Mouse (Mus musculus): ENCODE data around the gene Ogdhl.
"Not testable (repeated sequence)": the region's sequence is repeated elsewhere in the genome, so short reads cannot be mapped to it uniquely, and the experiment has no call there.

The Ogdhl gene

DNA sequence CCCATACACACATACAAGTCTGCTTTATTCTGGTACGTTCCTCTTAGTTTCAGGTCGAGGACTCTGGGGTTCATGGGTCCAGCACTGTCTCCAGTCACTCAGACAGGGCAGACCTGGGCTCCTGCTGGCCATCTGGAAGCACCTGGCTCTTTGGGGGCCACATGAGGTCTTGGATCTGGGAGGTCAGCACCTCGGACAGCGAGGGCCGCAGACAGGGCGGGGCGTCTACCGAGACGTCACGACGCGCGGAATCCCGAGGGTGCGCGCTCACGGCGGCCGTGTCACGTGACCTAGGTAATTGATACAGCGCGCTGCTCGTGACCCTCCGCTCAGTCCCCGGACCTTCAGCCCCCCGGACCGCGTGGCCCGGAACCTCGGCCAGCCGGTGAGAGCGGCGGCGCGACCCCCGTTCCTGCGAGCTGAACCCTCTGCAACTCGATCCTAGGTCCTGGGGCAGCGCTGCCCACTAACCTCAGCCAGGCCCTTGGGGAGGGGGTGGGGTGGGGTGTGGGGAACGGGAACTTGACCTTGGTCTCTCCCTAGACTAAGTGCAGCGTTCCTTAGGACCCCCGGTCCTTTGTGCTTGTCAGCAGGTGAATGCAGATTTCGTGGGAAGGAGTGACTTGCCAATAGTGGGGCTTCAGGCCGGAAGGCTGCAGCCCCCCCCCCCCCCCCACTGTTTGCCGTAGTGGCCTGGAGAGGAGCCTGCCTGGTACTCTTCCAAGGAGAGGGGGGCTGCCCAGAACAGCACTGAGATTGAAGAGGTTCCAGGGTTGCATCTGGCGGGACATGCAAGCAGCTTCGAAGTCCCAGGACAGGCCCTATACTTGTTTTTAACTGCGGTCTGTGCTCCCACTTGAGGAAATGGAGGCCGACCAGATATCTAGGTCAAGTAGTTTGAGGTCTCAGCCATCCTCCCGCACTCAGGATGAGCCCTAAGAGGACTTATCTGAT is at the start of gene Ogdhl:
Gene Ogdhl, plus strand, starts transcription at position 288 of the 954 bp plus-strand sequence.
- DNase-seq: peak; percentile 80

DNA sequence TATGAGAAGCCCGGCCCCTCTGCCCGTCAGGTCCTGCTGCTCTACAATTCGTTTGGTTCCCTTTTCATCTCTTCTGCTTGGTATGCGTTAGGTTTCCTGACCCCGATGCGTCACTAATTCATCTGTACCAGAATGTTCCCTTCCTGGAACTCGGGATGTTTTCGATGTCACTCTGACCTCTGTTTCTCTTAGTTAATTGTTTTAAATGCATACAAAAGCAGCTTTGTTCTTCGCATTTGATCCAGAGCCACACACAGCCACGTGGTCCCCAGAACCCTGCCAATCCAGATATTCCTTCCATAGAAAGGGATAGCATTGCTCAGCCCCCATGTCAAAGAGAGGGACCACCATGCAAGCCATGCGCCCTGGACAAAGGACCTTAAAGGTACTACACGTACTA is 20.2 kb upstream of the Ogdhl start:
- DNase-seq: no peak

DNA sequence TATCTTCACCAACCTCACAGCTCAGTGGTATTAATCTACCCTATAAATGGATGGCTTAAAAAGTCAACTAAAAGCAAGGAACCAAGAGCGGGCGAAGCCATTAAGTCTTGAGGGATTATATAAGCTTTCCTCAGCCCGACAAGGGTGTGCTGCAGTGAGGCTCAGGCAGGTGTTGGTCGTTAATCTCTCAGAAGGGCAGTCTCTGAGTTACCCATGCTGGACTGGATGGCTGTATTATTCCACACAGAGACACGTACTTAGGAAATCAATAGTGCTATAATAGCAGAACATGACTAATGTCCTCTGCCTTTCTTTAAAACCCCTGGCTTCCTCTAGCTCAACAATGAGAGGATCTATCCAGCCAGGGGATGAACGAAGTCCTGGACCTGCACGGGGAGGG is 19.4 kb upstream of the Ogdhl start:
- no peak for DNase-seq

DNA sequence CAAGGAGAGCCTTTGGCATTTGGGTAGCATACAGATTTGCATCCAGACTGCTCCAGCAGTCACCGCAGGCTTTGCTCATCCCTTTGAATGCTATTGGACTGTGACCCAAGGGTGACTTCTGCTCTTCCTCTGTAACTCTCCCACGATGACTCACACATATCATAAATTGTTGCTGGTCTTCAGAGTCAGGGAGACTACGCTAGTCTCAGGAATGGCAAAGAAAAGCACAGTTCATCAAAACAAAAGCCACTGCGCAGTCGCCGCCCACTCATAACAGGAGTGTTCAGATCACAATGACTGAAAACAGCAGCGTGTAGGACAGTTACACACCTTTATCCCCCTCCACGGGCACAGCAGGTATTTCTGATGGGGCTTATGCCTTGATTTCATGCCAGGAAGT is 16.9 kb upstream of the Ogdhl start:
- DNase-seq: no peak

DNA sequence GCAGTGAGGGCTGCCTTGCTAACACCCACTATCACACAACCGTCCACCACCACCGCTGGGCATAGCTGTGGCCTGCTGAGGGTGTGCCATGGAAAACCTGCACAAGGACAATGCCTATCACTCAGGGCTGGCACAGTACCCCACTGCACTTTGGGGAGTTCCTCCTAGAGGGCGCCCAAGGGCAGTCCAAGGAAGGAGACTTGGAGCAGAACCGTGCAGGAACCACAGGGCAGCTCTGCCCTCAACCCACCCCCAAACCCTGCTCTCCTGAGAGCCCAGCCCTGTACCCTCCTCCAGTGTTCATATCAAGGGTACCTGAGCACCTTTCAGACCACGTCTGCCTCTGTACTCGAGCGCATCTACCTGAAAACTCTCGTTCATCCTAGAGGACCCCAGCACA is 11.9 kb upstream of the Ogdhl start:
- peak; percentile 36 for DNase-seq

DNA sequence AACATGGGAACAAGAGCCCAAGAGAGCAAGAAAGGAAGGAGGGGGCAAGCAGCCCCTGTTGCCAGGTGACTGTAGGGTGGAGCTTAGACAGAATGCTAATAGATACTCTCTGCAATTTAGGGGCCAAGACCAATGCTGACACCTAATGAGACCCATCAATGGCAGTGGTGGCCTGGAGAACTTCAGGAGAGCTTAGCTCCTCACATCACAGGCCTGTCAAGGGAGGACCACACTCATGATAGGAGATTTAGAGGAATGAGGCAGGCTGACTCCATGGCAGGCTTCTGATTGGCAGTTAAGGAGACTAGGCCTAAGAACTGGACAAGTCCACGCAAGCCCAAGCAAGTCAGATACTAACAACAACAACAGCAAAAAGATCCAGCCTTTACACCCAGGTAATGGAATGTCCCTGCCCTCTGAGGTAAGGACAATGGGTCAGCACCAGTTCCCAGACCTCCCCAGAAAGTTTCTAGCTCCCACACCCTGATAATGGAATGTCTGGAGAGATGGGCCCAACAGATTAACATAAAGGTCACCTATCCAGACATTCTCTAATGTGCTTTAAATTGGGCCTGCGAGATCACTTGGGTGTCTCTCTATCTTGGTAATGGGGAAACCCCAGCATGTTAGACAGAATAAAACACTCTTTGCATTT is 10.3 kb upstream of the Ogdhl start:
- DNase-seq: no peak

DNA sequence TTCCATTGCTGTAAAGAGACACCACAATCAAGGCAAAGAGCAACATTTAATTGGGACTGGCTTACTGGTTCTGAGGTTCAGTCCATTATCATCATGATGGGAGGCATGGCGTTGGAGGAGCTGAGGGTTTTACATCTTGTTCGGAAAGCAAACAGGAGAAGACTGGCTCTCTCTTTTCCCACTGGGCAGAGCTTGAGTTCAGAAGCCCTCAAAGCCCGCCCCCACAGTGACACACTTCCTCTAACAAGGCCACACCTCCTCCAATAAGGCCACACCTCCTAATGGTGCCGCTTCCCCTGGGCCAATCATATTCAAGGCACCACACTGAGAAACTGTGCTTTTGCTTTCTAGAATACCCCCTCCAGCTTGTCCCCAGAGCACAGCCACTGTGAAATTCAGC is 4.0 kb upstream of the Ogdhl start:
- peak; percentile 9 for DNase-seq

DNA sequence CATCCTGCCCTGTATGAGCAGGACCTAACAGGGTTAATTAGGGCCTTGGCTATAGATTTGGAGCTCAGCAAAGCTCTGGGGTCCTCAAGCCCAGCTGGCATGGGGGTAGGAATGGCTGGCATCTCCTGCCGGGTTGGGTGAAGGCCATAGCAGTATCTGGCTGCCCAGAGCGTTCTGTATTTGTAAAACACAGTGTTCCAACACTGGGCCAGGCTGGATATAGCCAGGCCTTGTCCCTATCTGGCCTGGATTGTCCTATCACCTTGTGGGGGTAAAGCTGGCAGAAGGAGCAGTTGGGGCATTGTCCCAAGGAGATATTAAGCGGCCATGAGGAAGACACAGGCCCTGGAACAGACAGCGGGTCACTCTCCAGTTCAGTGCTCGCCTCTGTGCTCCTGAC is 1.4 kb downstream of the Ogdhl start:
- DNase-seq: no peak

DNA sequence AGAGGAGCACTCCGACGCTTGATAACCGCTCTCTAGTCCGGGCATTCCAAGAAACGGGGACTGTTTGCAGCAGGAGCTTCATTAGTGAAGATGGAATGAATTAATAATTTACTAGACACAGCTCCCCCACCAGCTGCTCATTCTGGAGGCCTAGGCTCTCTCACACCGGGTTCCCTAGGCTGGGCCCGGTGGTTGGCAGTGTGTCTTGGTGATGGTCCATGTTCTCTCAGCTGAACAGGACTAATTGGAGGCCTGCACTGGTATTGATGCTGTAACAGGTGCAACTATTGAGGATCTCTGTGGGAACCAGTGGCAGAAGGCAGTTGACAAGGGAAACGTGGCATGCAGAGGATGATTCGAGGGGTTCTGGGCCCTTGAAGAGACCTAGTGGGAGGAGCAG is 5.5 kb downstream of the Ogdhl start:
- no peak for DNase-seq

DNA sequence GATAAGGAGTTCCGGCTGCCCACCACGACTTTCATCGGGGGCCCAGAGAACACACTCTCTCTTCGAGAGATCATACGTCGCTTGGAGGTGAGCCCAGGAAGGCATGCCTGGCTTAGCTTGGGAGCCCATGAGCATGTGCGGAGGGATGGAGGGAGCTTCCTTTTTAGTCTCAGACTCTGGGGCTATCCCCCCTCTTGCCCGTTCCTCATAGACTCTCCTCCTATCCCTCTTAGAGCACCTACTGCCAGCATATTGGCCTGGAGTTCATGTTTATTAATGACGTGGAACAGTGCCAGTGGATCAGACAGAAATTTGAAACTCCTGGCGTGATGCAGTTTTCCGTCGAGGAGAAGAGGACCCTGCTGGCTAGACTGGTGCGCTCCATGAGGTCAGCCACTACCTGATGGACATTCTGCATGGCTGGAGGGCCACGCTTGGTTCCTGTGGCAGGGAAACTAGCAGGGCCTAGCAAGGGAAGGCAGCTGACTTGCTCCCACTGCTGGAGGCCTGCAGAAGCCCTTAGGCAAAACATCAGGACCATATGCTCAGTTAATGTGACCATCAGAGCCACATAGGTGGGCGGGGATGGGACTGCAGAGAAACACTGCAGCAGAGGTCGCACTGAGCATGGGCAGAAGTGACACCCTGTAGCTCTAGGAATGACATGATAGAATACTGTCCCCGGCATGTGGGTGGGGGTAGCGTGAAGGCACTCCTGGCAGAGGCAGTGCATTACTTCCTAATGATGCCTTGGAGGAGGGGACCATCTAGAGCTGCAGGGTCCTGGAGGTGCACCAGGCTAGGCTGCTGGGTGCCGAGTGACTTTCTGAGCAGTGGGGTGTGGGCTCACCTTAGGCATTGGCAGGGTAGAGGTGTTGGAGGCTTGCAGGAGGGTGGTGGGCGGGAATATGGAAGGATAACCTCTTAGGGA is 11.0 kb downstream of the Ogdhl start:
- no peak for DNase-seq

DNA sequence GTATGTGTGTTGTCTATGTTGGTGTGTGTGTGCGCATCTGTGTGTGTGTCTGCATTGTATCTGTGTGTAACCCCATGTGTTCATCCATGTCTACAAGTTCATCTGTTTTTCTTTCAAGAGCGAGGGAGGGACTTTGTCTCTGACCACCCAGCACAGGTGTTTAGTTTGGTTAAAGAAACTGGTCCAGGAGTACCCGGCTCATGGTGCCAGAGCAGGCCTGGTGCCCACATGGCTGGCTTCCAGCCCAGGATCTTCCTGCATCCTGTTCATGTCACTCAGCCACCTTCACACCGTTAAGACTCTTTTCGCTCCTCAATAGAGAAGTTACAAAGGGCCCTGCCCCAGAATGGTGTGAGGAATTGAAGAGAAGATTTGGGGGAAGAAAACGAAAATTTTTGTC is 14.2 kb downstream of the Ogdhl start:
- no peak for DNase-seq

DNA sequence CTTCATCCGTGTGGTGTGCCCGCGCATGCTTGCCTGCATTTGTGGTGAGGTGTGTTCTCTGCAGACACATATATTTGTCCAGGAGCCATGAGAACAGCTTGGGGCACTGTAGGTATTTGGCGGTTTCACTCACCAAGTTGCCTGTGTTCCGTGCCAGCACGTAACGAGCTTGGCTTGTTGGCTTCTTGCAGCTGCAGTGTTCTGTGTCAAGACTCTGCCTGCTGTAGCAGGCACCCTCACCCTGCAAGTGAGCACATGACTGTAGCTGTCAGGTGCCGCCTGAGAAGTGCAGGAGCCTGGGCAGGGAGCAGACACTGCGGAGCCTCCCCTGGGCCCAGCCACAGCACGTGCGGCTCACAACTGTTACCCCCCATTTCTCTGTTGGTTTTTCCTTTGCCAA is 14.7 kb downstream of the Ogdhl start:
- DNase-seq: no peak

DNA sequence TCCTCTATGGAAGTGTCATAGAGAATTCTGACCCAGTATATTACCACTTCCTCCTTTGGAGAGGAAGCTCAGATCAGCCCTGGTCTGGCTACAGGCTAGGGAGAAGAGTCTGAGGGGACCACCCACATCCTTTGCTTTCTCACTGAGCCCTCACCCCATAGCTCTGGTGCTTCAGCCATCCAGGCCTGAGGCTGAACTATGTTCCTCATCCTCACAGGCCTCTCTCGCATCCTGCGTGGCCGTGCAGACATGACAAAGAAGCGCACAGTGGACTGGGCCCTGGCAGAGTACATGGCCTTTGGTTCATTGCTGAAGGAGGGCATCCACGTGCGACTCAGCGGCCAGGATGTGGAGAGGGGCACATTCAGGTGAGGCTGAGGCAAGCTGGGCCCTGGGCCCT is 20.0 kb downstream of the Ogdhl start:
- no peak for DNase-seq

DNA sequence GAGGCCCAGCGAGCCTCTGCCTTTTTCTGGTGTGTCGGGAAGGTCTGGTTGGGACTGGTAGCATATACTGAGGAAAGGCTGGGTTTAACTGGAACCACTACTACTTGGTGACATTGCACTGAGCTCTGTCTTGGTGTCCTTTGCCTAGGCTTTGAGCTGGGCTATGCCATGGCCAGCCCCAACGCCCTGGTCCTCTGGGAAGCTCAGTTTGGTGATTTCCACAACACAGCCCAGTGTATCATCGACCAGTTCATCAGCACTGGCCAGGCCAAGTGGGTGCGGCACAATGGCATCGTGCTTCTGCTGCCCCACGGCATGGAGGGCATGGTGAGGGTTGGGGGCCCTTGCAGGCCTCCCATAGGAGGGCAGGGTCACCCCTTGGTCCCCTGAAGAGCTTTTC is 22.4 kb downstream of the Ogdhl start:
- no peak for DNase-seq

DNA sequence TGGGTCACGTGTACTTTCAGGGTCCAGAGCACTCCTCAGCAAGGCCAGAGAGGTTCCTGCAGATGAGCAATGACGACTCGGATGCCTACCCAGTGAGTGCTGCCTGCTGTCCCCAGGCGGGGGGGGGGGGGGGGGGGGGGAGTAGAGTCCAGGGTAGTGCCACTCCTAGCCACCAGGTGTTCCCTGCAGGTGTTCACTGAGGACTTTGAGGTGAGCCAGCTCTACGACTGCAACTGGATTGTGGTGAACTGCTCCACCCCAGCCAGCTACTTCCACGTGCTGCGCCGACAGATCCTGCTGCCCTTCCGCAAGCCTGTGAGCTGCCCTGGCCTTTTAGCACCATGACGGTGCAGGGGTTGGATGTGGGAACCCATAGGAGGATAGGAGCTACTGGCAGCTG is 22.9 kb downstream of the Ogdhl start:
- no peak for DNase-seq

DNA sequence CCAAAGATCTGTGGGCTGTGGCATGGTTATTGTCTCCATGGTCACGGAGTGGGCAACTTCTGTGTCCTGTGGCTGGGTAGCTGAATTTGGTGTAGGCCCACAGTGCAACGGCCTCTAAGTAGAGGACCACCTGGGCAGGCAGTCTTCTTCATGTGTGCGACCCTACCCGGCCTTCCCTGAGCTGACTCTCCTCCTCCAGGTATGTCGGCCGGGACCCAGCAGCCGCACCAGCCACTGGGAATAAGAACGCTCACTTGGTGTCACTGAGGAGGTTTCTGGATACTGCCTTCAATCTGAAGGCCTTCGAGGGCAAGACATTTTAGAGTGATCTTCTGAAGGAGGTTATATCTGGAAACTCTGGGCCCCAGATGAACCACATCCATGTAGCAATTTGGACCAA is 25.5 kb downstream of the Ogdhl start:
- DNase-seq: no peak

DNA sequence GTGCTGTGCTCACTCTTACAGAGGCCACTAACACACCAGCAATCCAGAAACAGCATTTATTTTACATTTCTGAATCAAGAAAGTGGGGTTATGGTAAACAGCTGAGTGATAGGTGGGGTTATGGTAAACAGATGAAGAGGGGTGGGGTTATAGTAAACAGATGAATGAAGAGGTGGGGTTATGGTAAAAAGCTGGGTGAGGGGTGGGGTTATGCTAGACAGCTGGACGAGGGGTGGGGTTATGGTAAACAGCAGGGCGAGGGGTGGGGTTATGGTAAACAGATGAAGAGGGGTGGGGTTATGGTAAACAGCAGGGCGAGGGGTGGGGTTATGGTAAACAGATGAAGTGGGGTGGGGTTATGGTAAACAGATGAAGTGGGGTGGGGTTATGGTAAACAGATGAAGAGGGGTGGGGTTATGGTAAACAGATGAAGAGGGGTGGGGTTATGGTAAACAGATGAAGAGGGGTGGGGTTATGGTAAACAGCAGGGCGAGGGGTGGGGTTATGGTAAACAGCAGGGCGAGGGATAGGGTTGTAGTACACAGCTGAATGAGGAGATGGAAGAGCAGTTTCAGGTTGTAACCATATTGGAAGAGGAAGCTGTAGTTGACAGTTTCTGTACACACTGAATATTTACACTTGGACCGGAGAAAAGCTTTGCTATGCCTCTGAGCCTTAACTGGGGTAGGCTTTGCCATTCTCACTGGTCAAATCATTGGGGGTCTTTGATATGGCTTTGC is 29.5 kb downstream of the Ogdhl start:
- not testable (repeated sequence) for DNase-seq

DNA sequence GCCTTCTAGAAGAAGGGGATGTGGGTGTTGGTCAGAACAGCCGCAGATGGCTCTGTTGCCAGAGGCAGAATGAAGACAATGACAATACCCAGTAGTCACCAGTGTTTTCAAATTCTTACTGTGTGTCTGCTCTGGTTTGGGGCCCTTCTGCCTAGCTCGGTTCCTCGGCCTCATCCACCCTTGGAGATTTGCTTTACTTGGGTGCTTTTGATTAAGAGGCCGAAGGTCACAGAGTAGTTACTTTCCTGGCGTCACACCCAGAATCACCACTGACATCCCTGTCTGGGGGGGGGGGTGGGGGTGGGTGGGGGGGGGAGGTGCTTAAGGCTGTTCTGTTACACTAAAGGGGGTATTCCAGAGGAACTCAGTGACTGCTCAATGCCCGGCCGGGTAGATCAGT is 42.5 kb downstream of the Ogdhl start:
- no peak for DNase-seq

DNA sequence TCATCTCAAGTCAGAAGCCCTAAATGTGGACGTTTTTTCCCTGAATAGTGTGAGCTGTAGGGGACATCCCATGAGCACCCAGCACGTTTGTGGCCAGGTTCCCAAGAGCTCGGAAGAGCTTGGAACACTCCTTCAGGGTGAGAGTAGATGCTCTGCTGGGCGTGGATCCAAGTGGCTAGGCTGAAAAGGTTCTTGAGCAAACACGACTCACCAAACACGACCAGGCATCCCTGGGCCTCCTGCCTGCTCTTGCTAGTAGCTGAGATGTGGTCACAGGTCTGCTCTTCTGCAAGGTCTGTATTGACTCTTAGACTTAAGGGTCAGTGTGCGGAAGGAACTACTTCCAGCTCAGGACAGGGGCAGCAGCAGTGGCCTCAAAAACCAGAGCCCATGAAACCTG is 47.9 kb downstream of the Ogdhl start:
- DNase-seq: no peak

DNA sequence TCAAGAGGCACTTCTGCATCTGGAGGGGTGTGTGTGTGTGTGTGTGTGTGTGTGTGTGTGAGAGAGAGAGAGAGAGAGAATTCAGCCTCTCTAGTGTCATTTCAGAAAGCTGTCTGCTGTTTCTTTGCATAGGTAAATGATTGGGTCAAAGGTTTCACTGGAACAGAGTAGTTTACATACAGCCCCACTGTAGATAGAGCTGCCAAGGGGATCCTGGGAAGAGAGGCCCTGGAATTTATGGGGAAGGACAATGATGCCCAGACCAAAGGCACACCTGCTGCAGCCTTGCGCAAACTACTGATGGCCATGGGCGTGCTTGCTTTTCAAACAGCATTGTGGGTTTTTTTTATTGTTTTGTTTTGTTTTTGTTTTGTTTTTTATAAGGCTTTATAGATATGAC is 50.7 kb downstream of the Ogdhl start:
- no peak for DNase-seq

DNA sequence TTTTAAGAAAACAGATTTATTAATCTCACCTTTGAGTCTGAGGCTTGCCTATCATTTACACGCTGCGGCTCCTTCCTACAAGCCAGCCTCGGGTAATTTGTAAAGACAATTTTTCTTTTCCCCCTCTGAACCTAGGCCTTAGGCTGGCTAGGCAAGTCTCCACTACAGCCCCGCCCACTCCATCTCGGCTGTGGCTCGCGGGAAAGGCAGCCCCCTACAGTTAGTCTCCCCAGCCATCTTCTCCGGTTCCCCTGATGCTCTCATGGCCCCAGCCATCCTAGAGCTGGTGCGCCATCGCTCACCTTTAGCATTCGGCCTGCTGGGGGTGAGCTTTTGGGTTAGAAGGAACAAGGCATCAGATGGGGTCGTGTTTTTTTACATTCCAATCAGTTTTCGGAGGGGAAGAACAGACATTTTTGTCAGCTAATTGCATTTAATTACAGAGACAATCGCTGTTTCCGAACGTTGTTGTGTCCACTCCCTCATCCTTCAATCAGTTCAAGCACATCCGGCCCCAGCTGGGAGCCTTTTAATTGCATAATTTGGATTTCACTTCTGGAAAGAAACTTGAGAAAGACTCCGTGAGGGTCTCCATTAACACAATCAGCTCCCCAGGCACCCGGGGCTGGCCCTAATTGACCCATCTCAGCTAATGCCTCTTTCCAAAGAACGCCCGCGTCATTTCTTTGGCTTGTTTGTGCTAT is 57.7 kb downstream of the Ogdhl start:
- no peak for DNase-seq

DNA sequence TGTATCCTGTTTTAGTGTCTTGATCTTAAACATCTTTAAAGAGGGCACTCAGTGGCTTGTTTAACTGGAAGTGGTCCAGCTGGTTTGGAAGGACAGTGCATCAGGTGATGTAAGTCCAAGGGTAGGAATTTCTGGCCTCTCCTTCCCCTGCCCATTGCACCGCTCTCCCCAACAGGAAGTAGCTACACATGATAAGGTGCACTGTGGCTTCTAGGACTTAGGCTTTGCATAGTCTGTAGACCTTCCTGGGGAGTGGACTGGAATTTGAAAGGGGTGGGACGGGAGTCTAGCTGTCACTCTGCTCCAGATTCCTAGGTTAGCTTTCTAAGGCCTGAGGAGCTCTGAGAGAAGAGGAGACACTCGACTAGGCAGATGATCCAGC is 58.3 kb downstream of the Ogdhl start:
- no peak for DNase-seq

All from liver (tissue).